Mouse (Mus musculus): ENCODE measurements around the gene Ovol2.

GRCm38 (mm10) chr2:144371566-144371965 lies 39.6 kb upstream of the Ovol2 start:
- TF ChIP-seq CTCF (IDR thresholded peaks at IDR 0.05; ENCODE audit: low read depth, low read length), result no peak
- TF ChIP-seq TAL1 (conservative IDR thresholded peaks at IDR 0.05; ENCODE audit: low read depth, low read length), result no peak
- TF ChIP-seq GATA1 (IDR thresholded peaks at IDR 0.05; ENCODE audit: borderline replicate concordance, low read length), result no peak
- no peak for TF ChIP-seq POLR2AphosphoS5 (IDR thresholded peaks at IDR 0.05; ENCODE audit: insufficient replicate concordance, low read depth, low read length)
